Mouse (Mus musculus) liver, postnatal 0 days (tissue): ENCODE data around the gene Csn1s2b. TPM values are rescaled to one million over a fixed set of nuclear protein-coding genes. Genes with fewer than 3 reads are reported as not detected.

Experiments used
- ATAC-seq: fragments of 200-750 bp; cut with Nextera tagmentation; 2 replicates; pipeline ENCODE4 v1.8.0; 2017; ENCODE audit warnings: mild to moderate bottlenecking, moderate library complexity
- DNase-seq: peaks from one replicate; pipeline ENCODE4 v3.0.0-alpha.2; 2016
- H3K27ac ChIP-seq: fragments of 300-500 bp; sonication (generic); 2 replicates; pipeline ENCODE4 v1.5.1; 2014; ENCODE audit warnings: antibody characterized with exemption, moderate library complexity, mild to moderate bottlenecking, low read depth
- H3K27me3 ChIP-seq: fragments of 300-500 bp; sonication (generic); 2 replicates; pipeline ENCODE4 v1.6.1; 2014; ENCODE audit warnings: low read length, control low read depth, mixed read lengths; ENCODE audit not compliant: insufficient read depth
- H3K36me3 ChIP-seq: fragments of 300-500 bp; sonication (generic); replicated peaks from 2 replicates; pipeline ENCODE4 v1.6.1; 2014; ENCODE audit warnings: mild to moderate bottlenecking, control low read depth, low read length, moderate library complexity, mixed read lengths; ENCODE audit not compliant: insufficient read depth
- H3K4me1 ChIP-seq: fragments of 300-500 bp; sonication (generic); 2 replicates; pipeline ENCODE4 v1.6.1; 2014; ENCODE audit warnings: antibody characterized with exemption, mild to moderate bottlenecking, control low read depth; ENCODE audit not compliant: insufficient read depth
- H3K4me2 ChIP-seq: fragments of 300-500 bp; sonication (generic); 2 replicates; pipeline ENCODE4 v1.6.1; 2014; ENCODE audit warnings: low read depth, mild to moderate bottlenecking, low read length, moderate library complexity, mixed read lengths
- H3K4me3 ChIP-seq: fragments of 300-500 bp; sonication (generic); 2 replicates; pipeline ENCODE4 v1.5.1; 2014; ENCODE audit warnings: low read depth, low read length
- H3K9ac ChIP-seq: fragments of 300-500 bp; sonication (generic); replicated peaks from 2 replicates; pipeline ENCODE4 v1.6.1; 2014; ENCODE audit warnings: mild to moderate bottlenecking, moderate library complexity
- H3K9me3 ChIP-seq: fragments of 300-500 bp; sonication (generic); 2 replicates; pipeline ENCODE4 v1.6.1; 2016; ENCODE audit warnings: mild to moderate bottlenecking, control low read depth, low read length, mixed read lengths
- CTCF ChIP-seq: sonication (generic); IDR thresholded peaks from 2 replicates; pipeline ENCODE4 v1.5.1; 2016; ENCODE audit warnings: antibody characterized with exemption, low read depth
- EP300 ChIP-seq: IDR thresholded peaks from 2 replicates; pipeline ENCODE4 v1.6.1; 2016; ENCODE audit warnings: antibody characterized with exemption, low read depth, mild to moderate bottlenecking
- WGBS: fragments of 180-500 bp; shearing (Covaris S2); extraction: QIAGEN DNeasy Blood & Tissue Kit; methylation state at CpG from one replicate; pipeline ENCODE4 v1.1.7; 2014; ENCODE audit not compliant: insufficient replicate concordance; 5-methylcytosine and 5-hydroxymethylcytosine counted together
- polyA plus RNA-seq: library from polyadenylated mRNA; unstranded; fragments of >200 nt; fragmentation: Nextera tagmentation; extraction: Ambion mirVana; gene quantifications from 2 replicates; pipeline ENCODE4 v1.2.1, GENCODE M21; 2015

Gene Csn1s2b
- polyA plus RNA-seq, 1 experiment from 2014 or later, result not detected

GRCm38 (mm10) chr5:87855136-87855716, 47.3 kb downstream of the Csn1s2b start:
- no peak for TF ChIP-seq CTCF
- TF ChIP-seq EP300, result no peak
- ATAC-seq (no peak), DNase-seq (no peak)
- Histone ChIP-seq H3K27me3 (no peaks in the 10 kb centered on the region), H3K27ac (no peak overlapping the region), H3K36me3 (no peaks in the 10 kb centered on the region), H3K4me2 (no peak overlapping the region), H3K9ac (no peak overlapping the region), H3K9me3 (no peaks in the 10 kb centered on the region), H3K4me1 (no peaks in the 10 kb centered on the region), H3K4me3 (no peak overlapping the region)
- 70% methylated on average over 3 of the region's 3 CpGs for WGBS

GRCm38 (mm10) chr5:87870084-87870483, 62.2 kb downstream of the Csn1s2b start:
- no peak overlapping the region for H3K9ac ChIP-seq
- 53% methylated on average over 2 of the region's 2 CpGs for WGBS
- no peaks in the 10 kb centered on the region for H3K9me3 ChIP-seq
- H3K4me1 ChIP-seq, result no peaks in the 10 kb centered on the region
- no peak overlapping the region for H3K4me2 ChIP-seq
- no peaks in the 10 kb centered on the region for H3K27me3 ChIP-seq
- ATAC-seq, result no peak
- H3K27ac ChIP-seq, result no peak overlapping the region
- no peak for DNase-seq
- no peak overlapping the region for H3K4me3 ChIP-seq
- H3K36me3 ChIP-seq, result no peaks in the 10 kb centered on the region
- TF ChIP-seq CTCF (no peak), EP300 (no peak)

- DNase-seq, result no peak
- TF ChIP-seq EP300 (no peak), CTCF (peak; percentile 28)
- Histone ChIP-seq H3K27ac (no peak overlapping the region), H3K9ac (no peak overlapping the region), H3K27me3 (no peaks in the 10 kb centered on the region), H3K4me3 (no peak overlapping the region), H3K9me3 (no peaks in the 10 kb centered on the region), H3K4me2 (no peak overlapping the region), H3K36me3 (no peaks in the 10 kb centered on the region), H3K4me1 (no peaks in the 10 kb centered on the region)
- 36% methylated on average over 4 of the region's 4 CpGs for WGBS
- no peak for ATAC-seq
Observed at GRCm38 (mm10) chr5:87871423-87871822, 63.5 kb downstream of the Csn1s2b start.

Other genes with a start within 250 kb of the Csn1s2b start
- gene Sult1d1, start 239.1 kb upstream of the Csn1s2b start, polyA plus RNA-seq, result 57.9 and 68.7 TPM in 2 replicates
- 0.08 and 0.14 TPM in 2 replicates for gene Sult1e1, start 216.5 kb upstream of the Csn1s2b start, polyA plus RNA-seq
- not detected in 2 replicates for gene Csn1s1, start 141.9 kb upstream of the Csn1s2b start, polyA plus RNA-seq
- gene Csn2, start 108.5 kb upstream of the Csn1s2b start, polyA plus RNA-seq, result not detected in 2 replicates
- not detected in 2 replicates for gene Csn1s2a, start 33.5 kb upstream of the Csn1s2b start, polyA plus RNA-seq
- gene Prr27, start 17.6 kb downstream of the Csn1s2b start, polyA plus RNA-seq, result not detected in 2 replicates
- gene Odam, start 76.9 kb downstream of the Csn1s2b start, polyA plus RNA-seq, result not detected in 2 replicates
- gene Csn3, start 117.5 kb downstream of the Csn1s2b start, polyA plus RNA-seq, result not detected in 2 replicates
- gene 2310003L06Rik, start 161.4 kb downstream of the Csn1s2b start, polyA plus RNA-seq, result not detected in 2 replicates
- gene Gm28434, start 161.4 kb downstream of the Csn1s2b start, polyA plus RNA-seq, result not detected in 2 replicates
- gene Cabs1, start 171.4 kb downstream of the Csn1s2b start, polyA plus RNA-seq, result not detected in 2 replicates
- not detected in 2 replicates for gene Smr3a, start 194.5 kb downstream of the Csn1s2b start, polyA plus RNA-seq